Mouse (Mus musculus) gastrocnemius, postnatal 25 days (tissue): ENCODE measurements around the gene Gch1. TPM values are rescaled to one million over a fixed set of nuclear protein-coding genes. Genes with fewer than 3 reads are reported as not detected.
A peak's percentile ranks its signal among the peaks of the same experiment; 100 is the strongest.
"Not testable (repeated sequence)": the region's sequence is repeated elsewhere in the genome, so short reads cannot be mapped to it uniquely, and the experiment has no call there.

Experiments used
- DNase-seq: peaks from one replicate; pipeline ENCODE4 v3.0.0; 2022
- total RNA-seq, 2 experiments: library from RNA; stranded (reverse); gene quantifications; 1 replicate in 1 of 2; 2 replicates in 1 of 2; pipeline ENCODE4 v1.2.3; 2021

Gch1 gene
- total RNA-seq, 2 experiments from 2014 or later, result 2.2 to 2.4 TPM

GRCm38 (mm10) chr14:47169677-47170410 lies 19.4 kb downstream of the Gch1 start:
- DNase-seq, result no peak

- DNase-seq, result no peak
These were observed 23.5 kb downstream of the Gch1 start for GRCm38 (mm10) chr14:47165741-47166140.

- no peak for DNase-seq
These were observed 24.1 kb downstream of the Gch1 start for GRCm38 (mm10) chr14:47165117-47165516.

GRCm38 (mm10) chr14:47161921-47162427 lies 27.2 kb downstream of the Gch1 start:
- no peak for DNase-seq

- DNase-seq, result peak; percentile 1
These were observed 29.1 kb downstream of the Gch1 start for GRCm38 (mm10) chr14:47160051-47160640.

GRCm38 (mm10) chr14:47154303-47154702 lies 34.9 kb downstream of the Gch1 start:
- DNase-seq, result no peak

- DNase-seq, result peak; percentile 3
These were observed 37.9 kb downstream of the Gch1 start for GRCm38 (mm10) chr14:47151306-47151705.

GRCm38 (mm10) chr14:47144326-47144725 lies 44.9 kb downstream of the Gch1 start:
- DNase-seq, result no peak

GRCm38 (mm10) chr14:47138853-47139252 lies 50.4 kb downstream of the Gch1 start:
- DNase-seq, result no peak

- DNase-seq, result no peak
These were observed 52.6 kb downstream of the Gch1 start for GRCm38 (mm10) chr14:47136637-47137036.

- DNase-seq, result no peak
These were observed 55.3 kb downstream of the Gch1 start for GRCm38 (mm10) chr14:47133948-47134347.

- no peak for DNase-seq
These were observed 61.2 kb downstream of the Gch1 start for GRCm38 (mm10) chr14:47127987-47128386.

GRCm38 (mm10) chr14:47117522-47117921 lies 71.7 kb downstream of the Gch1 start:
- DNase-seq, result no peak

- no peak for DNase-seq
These were observed 73.0 kb downstream of the Gch1 start for GRCm38 (mm10) chr14:47116062-47116762.

- DNase-seq, result no peak
These were observed 74.1 kb downstream of the Gch1 start for GRCm38 (mm10) chr14:47115154-47115553.

GRCm38 (mm10) chr14:47111341-47111740 lies 77.9 kb downstream of the Gch1 start:
- DNase-seq, result no peak

- DNase-seq, result not testable (repeated sequence)
These were observed 78.8 kb downstream of the Gch1 start for GRCm38 (mm10) chr14:47110391-47110790.

- DNase-seq, result no peak
These were observed 81.8 kb downstream of the Gch1 start for GRCm38 (mm10) chr14:47107461-47107860.

- DNase-seq, result no peak
These were observed 83.5 kb downstream of the Gch1 start for GRCm38 (mm10) chr14:47105755-47106154.

- no peak for DNase-seq
These were observed 84.0 kb downstream of the Gch1 start for GRCm38 (mm10) chr14:47105174-47105557.

GRCm38 (mm10) chr14:47104246-47105173 lies 84.7 kb downstream of the Gch1 start:
- peak; percentile 25 for DNase-seq
